Mouse (Mus musculus): ENCODE measurements at regions not wholly inside any gene's neighbourhood (a gene's known extent, or its start where the extent isn't known, plus 50 kb on each side); places are given as distances from the start of the nearest gene placed in this dataset.

- DNase-seq (ENCODE audit: low read depth, low spot score) = no peak
These were observed 79.1 kb downstream of the Ifi44 start for GRCm38 (mm10) chr3:151670628-151671027.

- no peak for DNase-seq (ENCODE audit: low read depth, low spot score)
These were observed 96.5 kb downstream of the Ifi44 start for GRCm38 (mm10) chr3:151653298-151653697.

GRCm38 (mm10) chr3:151651524-151651923, 98.2 kb downstream of the Ifi44 start:
- DNase-seq (ENCODE audit: low read depth, low spot score) = no peak

GRCm38 (mm10) chr3:151647637-151648036, 102.1 kb downstream of the Ifi44 start:
- peak; percentile 6 for DNase-seq (ENCODE audit: low read depth, low spot score)

GRCm38 (mm10) chr3:151639431-151640111, 110.2 kb downstream of the Ifi44 start:
- no peak for DNase-seq (ENCODE audit: low read depth, low spot score)

GRCm38 (mm10) chr3:151638326-151638725, 111.4 kb downstream of the Ifi44 start:
- no peak for DNase-seq (ENCODE audit: low read depth, low spot score)

- no peak for DNase-seq (ENCODE audit: low read depth, low spot score)
These were observed 138.8 kb downstream of the Ifi44 start for GRCm38 (mm10) chr3:151610954-151611353.

- no peak for DNase-seq (ENCODE audit: low read depth, low spot score)
These were observed 142.1 kb downstream of the Ifi44 start for GRCm38 (mm10) chr3:151607689-151608088.

GRCm38 (mm10) chr3:151603371-151603770, 146.4 kb downstream of the Ifi44 start:
- no peak for DNase-seq (ENCODE audit: low read depth, low spot score)
